Mouse (Mus musculus): ENCODE data around the gene Vps36.

The Vps36 gene

GRCm38 (mm10) chr8:22192660-22193431 is at the start of gene Vps36:
Gene Vps36, plus strand, starts transcription at chr8:22192809.
- peak; percentile 83 for DNase-seq

DNA sequence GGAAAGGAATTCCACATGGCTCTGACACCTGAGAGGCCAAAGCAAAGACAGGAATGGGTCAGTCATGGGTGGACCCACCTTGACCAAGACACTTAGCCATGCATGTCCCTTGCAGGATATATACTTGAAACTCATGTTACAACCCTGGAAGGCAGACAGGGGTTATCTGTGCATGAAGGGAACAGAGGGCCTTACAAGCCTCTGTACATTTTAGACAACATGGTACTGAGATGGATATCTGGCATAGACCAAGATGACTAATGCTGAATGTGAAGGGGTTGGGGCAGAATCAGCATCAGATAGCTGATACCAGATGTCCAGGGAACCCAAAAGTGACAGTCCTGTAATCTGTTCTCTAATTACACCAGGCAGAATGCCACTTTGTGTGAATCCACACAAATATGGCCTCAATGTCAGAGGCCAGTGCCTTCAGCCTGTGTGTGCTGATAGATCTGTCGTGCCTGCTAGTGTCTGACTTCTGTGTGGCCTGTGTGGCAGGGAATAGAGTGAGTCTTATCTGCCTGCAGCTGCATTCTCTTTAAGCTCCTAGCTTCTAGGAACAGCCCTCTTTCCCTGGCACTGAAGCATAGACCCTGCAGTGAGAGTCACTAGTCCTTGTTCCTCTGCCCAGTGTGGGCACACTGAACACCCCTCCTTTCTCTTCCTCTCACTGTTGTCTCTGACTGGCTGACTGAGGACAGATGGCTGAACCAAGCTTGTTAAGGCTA is 48.7 kb upstream of the Vps36 start:
- DNase-seq: no peak

GRCm38 (mm10) chr8:22145831-22146230 is 46.8 kb upstream of the Vps36 start:
- DNase-seq: no peak

GRCm38 (mm10) chr8:22147706-22148366 is 44.8 kb upstream of the Vps36 start:
- no peak for DNase-seq

- DNase-seq: no peak
Measured at GRCm38 (mm10) chr8:22148367-22148740, 44.3 kb upstream of the Vps36 start.

GRCm38 (mm10) chr8:22149643-22150344 is 42.8 kb upstream of the Vps36 start:
- DNase-seq: no peak

DNA sequence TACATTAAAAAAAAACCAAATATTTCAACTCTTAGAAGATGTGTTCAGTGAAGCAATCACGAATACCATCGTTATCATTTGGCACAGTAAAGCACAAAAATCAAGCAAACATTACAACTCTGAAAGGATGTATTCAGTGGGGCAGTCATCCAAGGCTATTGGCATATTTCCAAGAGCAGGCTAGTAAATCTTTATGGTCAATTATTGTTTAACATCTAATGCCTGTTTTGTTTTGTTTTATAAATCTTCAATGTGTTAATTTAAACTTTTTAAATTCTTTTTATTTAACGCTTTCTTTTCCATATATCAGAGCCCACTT is 42.3 kb upstream of the Vps36 start:
- DNase-seq: no peak

- DNase-seq: no peak
Measured at GRCm38 (mm10) chr8:22162206-22162605, 30.4 kb upstream of the Vps36 start.

GRCm38 (mm10) chr8:22164431-22164830 is 28.2 kb upstream of the Vps36 start:
- no peak for DNase-seq

GRCm38 (mm10) chr8:22165251-22166079 is 27.1 kb upstream of the Vps36 start:
- DNase-seq: no peak

GRCm38 (mm10) chr8:22166080-22166603 is 26.5 kb upstream of the Vps36 start, which contains the start of gene Nek3:
Gene Nek3, minus strand, starts transcription at chr8:22166435.
- DNase-seq: peak; percentile 85

GRCm38 (mm10) chr8:22169167-22169566 is 23.4 kb upstream of the Vps36 start:
- DNase-seq: peak; percentile 37

GRCm38 (mm10) chr8:22175966-22176365 is 16.6 kb upstream of the Vps36 start:
- DNase-seq: no peak

DNA sequence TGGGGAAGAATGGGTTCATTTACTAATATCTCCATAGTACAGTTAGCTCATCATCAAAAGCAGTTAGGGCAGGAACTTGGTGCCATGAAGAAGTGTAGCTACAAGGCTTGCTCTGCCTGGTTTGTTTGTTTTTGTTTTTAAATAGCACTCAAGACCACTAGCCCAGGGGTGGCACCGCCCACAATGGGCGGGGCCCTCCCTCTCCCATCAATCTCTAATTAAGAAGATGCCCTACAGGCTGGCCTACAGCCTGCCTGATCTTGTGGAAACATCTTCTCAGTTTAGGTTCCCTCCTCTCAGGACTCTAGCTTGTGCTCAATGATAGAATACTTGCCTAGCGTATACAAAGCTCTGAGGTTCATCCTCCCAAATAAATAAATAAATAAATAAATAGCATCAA is 7.7 kb upstream of the Vps36 start:
- DNase-seq: no peak

DNA sequence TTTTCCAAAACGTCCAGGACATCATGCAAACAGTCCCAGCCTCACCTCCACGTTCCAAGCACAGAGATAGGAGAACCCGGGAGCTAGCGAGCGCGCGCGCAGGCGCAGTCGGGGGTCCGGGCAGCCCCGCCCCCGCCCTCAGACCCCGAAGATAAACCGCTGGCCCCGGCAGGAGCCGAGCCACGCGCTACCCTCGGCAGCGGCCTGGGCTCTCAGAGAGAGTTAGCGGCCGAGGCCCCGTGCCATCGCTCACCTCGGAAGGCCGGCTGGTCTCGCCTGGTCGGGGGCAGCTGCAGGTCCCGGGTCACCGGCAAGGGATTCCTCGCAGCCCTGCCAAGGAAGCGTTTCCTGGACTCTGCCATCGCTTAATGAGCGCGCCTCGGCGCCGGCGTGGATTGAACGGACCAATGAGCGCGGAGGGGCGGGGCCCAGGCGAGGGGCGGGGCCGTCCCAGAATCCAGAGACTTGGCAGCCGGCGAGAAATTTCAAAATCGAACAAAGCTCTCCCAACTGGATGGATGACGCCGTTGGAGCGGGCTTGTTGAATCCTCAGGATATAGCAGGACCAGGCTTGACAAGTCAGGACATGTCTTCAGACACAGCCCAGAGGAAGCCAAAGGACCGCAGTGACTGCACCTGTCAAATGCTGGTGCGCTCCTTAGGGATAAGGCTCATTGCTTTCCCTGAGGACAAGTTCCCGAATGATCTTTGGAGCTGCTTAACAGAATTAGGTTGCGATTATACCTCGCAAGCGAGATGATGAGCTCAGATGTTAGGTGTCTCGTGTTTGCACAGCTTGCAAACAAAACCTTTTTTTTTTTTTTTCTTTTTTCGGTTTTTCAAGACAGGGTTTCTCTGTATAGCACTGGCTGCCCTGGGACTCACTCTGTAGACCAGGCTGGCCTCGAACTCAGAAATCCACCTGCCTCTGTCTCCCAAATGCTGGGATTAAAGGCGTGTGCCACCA is 6.9 kb upstream of the Vps36 start, which contains the start of gene Ckap2:
Gene Ckap2 (minus strand): TSS at position 389 of the 967 bp plus-strand sequence.
- peak; percentile 82 for DNase-seq

DNA sequence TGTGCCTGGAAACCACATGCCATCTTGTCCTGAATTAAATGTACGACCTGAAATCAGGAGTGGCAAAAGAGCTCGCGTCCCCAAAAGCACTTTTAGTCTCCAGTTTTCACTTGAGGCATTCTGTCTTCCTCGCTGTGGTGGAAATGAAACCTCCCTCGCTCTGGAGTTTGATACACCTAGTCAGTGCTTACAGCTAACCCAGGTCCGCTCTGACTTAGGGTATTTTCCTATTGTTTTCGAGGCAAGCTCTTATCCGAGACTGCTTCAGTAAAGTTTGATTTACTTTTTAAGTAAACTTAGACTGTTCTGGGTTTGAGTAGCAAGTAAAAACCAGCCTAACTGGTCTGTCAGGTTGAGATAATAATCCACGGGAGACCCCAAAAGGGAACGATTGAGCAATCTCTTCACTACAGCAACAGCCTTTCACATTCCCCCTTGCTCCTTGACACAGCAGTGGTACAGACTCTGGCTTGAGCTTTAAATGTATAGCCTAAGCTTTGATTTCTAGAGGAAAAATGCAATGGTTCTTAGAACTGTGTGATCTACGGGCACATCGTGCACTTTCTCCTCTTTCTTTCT is 912 bp downstream of the Vps36 start:
- no peak for DNase-seq

DNA sequence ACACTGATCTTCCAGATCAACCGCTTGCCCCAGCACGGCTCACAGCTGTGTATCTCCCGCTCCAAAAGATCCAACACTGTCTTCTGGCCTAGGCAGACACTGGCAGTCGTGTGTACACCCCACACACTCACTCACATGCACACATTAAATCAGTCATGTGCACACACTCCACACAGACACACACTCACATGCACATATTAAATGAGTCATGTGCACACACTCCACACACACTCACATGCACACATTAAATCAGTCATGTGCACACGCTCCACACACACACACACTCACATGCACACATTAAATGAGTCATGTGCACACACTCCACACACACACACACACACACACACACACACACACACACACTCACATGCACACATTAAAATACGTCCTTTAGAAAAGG is 5.3 kb downstream of the Vps36 start:
- DNase-seq: no peak

DNA sequence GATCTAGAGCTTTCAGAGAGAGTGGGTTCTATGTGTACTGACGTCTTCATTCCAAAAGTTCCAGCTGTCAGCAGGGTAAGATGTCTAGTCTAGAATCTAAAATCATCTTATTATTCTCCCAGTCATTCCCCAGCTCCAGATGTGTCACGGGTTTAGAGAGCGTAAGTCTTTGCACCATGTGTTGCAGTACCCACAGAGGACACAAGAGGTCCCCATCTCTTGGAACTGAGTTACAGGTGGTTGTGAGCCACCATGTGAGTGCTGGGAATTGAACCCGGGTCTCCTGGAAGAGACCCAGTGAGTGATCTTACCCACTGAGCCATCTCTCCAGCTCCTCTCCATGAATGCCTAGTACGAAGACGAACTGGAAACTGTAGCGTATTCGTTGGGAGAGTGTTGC is 6.9 kb downstream of the Vps36 start:
- no peak for DNase-seq

DNA sequence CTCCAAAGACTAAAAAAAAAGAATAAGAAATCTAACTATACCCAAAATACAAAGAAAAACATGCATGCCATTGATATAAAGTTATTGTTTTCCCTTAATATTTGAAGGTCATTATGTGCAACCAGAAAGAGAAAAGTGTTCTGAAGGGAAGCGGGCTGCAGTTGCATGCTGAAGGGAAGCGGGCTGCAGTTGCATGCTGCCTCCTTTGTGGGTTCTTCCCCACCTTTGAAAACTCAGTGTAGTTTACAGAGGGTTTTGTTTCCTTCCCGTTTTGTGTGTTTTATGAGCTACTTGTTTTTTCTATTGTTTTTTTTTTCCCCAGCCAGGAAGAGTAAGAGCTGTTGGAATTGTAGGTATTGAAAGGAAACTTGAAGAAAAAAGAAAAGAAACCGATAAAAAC is 14.9 kb downstream of the Vps36 start:
- no peak for DNase-seq

DNA sequence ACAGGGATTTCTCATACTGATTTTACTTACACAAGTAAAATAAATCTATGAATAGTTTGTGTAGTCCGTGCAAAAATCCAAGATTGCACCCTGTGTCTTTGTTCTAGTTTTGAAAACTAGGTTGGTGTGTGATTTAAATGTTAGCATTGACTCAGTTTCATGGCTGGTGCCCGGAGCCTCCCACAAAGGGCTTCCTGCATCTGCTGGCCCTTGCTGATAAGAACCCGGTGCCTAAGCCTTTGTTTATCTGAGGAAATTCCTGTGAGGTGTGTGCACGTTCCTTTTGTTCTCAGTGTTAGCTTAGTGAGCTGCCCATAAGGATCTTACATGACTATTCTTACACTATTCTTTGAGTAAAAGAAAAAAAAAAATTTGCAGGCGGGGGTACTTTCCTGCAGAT is 16.4 kb downstream of the Vps36 start:
- DNase-seq: no peak
